Mouse (Mus musculus): ENCODE measurements around the gene Trak1.

- TF ChIP-seq HCFC1 (IDR thresholded peaks at IDR 0.05; ENCODE audit: borderline replicate concordance, insufficient read depth, low read length) (no peak), ZC3H11A (IDR thresholded peaks at IDR 0.05; ENCODE audit: borderline replicate concordance, low read depth, low read length) (no peak), ZNF384 (IDR thresholded peaks at IDR 0.05; ENCODE audit: low read depth, low read length) (no peak), MAFK (IDR thresholded peaks at IDR 0.05; ENCODE audit: insufficient read depth, low read depth, low read length) (no peak), CHD2 (IDR thresholded peaks at IDR 0.05; ENCODE audit: low read depth, low read length) (no peak)
Observed at GRCm38 (mm10) chr9:121348476-121348875, 51.2 kb downstream of the Trak1 start.

Data from ES-E14 (cell line).